Mouse (Mus musculus): Measurements from ENCODE around the gene Ntn4. TPM values are rescaled to one million over a fixed set of nuclear protein-coding genes. Genes with fewer than 3 reads are reported as not detected.
"Not testable (repeated sequence)": the region's sequence is repeated elsewhere in the genome, so short reads cannot be mapped to it uniquely, and the experiment has no call there.

Ntn4 gene
- total RNA-seq, 2 experiments from 2014 or later = 5.9 to 7.0 TPM

- DNase-seq (ENCODE audit: low spot score in 2 of 2) = no peak
Observed at GRCm38 (mm10) chr10:93680680-93681377, 40.3 kb downstream of the Ntn4 start.

GRCm38 (mm10) chr10:93682185-93682747, 41.8 kb downstream of the Ntn4 start:
- no peak for DNase-seq (ENCODE audit: low spot score in 2 of 2)

GRCm38 (mm10) chr10:93683185-93683584, 42.7 kb downstream of the Ntn4 start:
- DNase-seq (ENCODE audit: low spot score in 2 of 2) = no peak

DNA sequence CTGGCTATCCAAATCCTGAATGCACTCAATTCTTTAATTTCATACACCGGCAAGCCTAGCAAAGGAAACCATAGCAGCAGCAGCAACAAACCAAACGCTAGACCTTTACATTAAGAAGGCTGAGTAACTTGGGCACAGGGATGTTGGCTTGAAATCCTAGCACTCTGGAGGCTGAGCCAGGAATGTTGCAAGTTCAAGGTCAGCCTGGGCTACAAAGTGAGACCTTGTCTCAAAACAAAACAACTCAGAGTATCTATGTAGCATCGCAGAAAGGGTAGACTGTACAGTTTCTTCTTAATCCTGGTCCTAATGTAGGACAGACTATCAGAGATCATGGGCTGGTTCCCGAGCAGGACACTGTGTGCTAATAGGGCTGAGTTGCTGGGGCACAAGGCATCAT, 43.4 kb downstream of the Ntn4 start:
- no peak for DNase-seq (ENCODE audit: low spot score in 2 of 2)

GRCm38 (mm10) chr10:93685416-93685815, 44.9 kb downstream of the Ntn4 start:
- not testable (repeated sequence) for DNase-seq (ENCODE audit: low spot score in 2 of 2)

DNA sequence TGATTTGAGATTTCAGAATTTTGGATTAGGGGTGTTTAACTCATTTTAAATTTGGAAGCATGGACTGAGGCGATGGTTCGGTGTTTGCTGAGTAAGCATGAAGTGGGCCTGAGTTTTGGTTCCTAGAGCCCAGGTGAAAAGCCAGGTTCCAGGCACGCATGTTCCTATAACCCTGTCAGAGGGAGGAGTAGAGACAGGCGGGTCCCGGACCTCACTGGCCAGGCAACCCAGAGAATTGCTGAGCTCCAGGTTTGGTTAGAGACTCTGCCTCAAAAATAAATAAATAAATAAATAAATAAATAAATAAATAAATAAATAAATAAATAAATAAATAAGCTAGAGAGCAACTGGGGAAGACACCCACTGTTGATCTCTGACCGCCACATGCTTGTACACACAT, 46.1 kb downstream of the Ntn4 start:
- no peak for DNase-seq (ENCODE audit: low spot score in 2 of 2)

DNA sequence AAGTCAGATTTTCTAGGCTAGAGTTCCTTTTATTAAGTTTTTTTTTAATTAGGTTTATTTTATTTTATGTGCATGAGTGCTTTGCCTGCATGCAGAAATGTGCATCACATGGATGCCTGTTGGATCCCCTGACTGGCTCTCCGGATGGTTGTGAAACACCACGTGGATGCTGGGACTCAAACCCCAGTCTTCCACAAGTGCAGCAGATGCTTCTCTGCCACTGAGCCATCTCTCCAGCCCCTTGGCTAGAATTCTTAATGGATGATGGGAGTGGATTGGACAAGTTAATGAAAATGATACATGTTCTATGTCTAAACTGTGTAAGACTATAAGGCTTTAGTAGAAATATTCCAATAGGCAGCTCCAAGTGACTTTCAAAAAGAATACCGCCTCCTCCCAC, 47.3 kb downstream of the Ntn4 start:
- DNase-seq (ENCODE audit: low spot score in 2 of 2) = no peak

DNA sequence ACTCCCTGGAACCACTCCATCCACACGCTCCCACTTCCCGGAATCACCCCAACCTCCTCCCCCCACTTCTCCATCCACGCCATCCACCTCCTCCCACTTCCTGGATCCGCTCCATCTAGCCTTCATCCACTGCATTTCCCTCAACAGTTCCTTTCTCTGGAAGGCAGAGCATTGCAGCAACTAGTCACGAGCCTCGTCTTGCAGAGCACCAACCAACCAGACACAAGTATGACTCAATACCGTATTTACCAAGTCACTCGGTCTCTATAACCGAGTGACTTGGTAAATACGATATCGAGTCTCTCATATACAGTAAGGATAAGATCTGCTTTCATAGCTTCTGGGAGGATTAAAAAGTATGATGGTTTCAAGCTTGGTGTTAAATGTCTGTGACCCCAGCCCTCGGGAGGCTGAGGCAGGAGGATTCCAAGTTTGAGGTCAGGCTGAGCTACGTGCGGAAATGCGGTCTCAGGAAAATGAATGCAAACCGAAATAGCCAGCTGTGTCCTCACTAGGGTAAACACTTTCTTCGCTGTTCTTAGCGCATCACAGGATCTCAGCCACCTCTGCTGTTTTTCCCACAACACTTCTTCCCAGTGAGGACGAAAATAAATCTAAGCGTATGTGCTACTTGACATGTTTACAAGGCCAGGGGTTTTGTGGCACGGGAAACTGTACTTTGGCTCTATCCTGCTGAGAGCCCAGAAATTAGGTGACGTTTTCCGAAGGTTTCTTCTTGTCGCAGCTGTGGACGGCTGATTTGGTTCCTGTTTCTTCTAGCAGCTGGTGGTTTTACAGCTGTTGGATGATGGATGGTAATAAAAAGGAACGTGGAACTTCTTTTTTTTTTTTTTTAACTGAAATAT, 48.1 kb downstream of the Ntn4 start:
- no peak for DNase-seq (ENCODE audit: low spot score in 2 of 2)

DNA sequence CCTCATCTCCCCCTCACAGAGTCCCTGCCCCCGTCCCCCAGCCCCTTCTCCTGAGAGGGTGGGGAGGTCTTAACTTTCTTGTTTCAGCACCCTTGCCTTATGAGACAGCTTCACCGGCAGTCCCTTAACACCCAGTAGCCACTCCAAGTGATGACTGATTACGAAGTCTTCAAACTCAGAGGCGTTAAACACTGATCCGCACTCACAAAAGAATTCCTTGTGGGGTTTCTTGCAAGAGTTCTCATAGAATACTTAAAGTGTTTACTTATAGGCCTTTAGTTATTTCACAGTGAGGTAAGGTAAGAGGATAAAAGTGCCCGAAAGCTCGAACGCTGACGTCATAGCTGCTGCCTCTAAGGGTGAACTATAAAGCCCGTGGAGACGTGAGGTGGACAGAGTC, 50.9 kb downstream of the Ntn4 start:
- DNase-seq (ENCODE audit: low spot score in 2 of 2) = no peak

GRCm38 (mm10) chr10:93695043-93695791, 54.7 kb downstream of the Ntn4 start:
- no peak for DNase-seq (ENCODE audit: low spot score in 2 of 2)

DNA sequence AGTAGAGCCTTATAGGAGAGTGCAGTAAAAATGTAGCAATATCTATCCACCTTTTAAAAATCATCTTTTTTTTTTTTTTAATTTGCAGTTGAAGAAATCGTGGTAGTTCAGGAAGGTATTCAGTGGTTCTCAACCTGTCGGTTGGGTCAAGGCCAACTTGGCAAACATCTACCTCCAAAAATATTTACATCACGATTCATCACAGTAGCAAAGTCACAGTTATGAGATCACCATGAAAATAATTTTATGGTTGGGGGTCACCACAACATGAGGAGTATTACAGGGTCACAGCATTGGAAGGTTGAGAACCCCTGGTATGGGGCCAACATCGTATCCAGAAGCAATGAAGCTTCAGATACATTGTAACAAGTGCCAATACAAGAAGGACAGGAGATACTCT, 55.5 kb downstream of the Ntn4 start:
- DNase-seq (ENCODE audit: low spot score in 2 of 2) = no peak

DNA sequence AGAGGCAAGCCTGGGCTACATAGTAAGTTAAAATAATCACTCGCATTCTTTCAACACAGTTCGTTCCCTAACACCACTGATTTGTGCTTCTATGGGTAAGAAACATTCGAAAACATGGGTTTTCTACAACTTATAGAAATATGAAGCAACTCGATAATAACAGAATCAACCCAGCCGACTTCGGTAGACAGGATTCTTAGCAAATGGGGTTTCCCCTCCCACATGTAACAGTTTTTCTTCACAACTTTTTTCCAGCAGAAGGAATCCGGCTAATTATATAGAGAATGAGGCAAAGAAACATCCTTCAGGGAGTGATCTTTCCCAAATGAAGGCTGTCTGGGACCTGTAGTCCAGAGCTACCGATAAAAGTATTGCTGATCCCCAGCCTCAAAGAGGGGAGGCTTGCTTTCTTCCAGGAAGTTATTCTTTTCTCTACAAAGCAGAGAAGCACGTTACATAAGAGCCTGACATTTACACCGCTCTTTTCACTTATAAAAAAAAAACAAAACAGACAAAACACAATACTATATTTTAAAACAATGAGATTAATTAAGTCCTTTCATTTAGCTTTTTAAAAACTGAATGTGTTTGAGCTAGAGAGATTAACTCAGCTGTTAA, 57.5 kb downstream of the Ntn4 start:
- no peak for DNase-seq (ENCODE audit: low spot score in 2 of 2)

- no peak for DNase-seq (ENCODE audit: low spot score in 2 of 2)
Observed at GRCm38 (mm10) chr10:93699689-93700478, 59.4 kb downstream of the Ntn4 start.

DNA sequence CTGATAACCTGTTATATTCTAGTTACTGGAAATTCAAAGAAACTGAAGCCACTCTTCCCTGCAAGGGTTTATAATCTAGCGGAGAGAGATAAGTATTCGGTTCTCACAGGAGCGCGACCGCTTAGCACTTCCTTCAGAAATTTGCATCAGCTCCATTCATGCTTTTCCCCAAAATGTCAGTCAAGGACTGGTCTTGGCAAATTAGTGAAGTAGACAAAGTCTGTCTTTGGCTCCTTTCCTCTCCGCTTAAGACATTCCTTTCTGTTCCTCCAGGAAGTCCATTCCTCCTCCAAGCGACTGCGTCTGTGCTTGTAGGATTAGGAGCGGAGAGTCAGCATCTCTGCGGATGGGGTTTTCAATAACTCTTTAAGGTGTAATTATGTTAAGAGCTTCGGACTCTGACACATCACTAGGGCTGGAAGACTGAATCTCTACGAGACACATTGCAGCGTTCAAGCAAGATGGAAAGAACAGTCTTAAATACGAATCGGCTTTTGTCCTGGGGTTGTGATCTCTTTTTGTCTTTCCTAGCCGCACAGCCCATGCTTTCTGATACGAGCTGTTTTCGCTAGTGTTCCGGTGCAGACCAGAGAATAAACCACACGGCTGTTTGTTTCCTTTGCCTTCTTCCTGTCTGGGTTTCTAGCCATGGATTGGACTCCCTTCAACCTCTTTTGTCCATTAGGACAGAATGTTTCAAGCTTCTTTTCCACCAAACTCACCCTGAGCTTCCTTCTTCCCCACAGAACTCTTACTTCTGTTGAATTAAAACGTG, 60.3 kb downstream of the Ntn4 start:
- no peak for DNase-seq (ENCODE audit: low spot score in 2 of 2)

DNA sequence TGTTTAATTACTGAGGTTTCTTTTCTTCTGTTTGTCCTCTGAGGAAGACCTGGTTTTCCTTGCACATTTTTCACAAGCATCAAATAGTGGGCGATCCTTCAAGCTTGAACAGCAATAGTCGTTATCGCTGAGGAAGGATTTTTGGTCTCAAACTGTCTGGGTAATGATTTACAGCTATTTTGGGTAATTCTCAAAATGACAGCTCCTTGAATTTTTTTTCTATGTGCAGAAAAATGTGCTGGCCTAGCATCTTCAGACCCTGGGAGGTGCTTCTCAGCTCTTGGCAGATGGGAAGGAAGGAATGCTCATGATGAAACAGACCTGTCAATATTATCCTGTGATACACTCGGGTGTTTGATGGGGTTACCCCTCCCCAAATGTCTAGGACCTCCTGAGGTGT, 63.5 kb downstream of the Ntn4 start:
- DNase-seq (ENCODE audit: low spot score in 2 of 2) = no peak

DNA sequence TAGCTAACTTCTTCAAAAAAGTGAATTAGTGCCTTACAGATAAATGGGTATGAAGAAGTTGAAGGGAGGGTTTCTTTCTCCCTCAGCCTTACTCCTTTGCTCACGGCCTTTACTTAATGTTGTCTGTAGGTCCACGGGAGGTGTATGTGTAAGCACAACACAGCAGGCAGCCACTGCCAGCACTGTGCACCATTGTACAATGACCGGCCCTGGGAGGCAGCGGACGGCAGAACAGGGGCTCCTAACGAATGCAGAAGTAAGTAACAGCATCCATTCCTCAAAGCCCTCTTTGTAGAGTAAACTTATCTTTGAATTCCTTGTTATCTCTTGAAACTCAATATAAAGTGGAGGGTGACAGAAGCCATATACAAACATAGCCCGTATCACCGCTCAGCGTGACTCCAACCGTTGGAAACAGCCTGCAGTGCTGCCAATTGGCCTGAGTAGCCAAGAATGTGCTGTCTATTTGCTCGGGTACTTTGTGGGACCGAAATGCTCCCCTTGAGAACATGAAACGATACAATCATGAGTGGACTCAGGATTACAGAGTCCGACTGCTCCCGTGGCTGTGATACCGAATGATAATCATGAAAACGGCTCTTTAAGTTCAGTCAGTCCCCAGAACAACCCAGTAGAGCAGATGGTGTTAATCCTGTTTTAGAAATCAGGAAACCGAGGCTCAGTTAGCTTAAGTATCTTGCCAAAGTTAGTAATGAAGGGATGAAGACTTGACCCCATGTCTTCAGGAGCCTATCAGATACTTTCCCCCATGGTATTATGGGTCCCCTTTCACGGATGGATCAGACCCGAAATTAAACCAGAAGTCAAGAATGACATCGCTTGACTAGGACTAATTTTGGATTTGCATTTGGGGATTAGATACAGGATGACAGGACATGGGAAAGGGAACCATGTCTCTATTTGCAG, 66.9 kb downstream of the Ntn4 start:
- DNase-seq (ENCODE audit: low spot score in 2 of 2) = no peak

DNA sequence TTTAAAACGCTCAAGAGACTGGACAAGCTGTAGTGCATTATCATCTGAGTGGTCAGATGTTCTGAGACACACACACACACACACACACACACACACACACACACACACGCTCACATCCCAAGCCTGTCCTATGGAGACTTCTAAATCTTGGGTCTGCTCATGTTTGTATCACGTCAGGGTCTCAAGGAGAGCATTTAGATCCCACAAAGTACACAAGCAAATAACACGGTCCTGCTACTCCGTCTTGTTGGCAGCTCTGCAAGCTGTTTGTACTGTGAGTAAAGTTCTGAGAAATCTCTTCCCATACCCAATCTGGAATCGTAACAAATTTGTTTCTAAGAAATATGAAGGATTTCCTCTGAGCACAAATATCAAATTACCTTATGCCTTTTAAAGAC, 67.6 kb downstream of the Ntn4 start:
- DNase-seq (ENCODE audit: low spot score in 2 of 2) = no peak

DNA sequence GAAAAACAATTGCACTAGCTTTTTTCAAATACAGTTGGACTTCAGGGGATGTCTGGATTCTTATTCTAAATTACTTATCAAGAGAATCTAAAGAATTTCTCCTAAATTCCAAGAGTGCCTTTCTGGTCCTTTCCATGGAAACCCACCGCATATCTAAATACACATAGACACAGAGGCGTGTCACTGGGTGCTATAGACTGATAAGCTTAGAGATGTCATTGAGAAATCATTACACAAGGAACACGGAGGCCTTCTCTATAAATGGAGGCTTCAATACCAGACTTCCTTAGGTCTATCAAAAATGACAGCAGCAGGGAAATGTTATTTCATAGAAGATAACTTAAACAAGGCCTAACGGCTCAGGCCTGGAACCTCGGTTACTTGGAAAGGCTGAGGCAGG, 68.0 kb downstream of the Ntn4 start:
- DNase-seq (ENCODE audit: low spot score in 2 of 2) = no peak

All from layer of hippocampus, postnatal 14 days (tissue).